Mouse (Mus musculus) fibroblast of lung, adult 2 months (primary cell): ENCODE data around the gene Ttc23.

Source experiments
- DNase-seq: peaks from one replicate; pipeline ENCODE4 v3.0.0-alpha.2; 2011; ENCODE audit warnings: low read depth

The Ttc23 gene

DNA sequence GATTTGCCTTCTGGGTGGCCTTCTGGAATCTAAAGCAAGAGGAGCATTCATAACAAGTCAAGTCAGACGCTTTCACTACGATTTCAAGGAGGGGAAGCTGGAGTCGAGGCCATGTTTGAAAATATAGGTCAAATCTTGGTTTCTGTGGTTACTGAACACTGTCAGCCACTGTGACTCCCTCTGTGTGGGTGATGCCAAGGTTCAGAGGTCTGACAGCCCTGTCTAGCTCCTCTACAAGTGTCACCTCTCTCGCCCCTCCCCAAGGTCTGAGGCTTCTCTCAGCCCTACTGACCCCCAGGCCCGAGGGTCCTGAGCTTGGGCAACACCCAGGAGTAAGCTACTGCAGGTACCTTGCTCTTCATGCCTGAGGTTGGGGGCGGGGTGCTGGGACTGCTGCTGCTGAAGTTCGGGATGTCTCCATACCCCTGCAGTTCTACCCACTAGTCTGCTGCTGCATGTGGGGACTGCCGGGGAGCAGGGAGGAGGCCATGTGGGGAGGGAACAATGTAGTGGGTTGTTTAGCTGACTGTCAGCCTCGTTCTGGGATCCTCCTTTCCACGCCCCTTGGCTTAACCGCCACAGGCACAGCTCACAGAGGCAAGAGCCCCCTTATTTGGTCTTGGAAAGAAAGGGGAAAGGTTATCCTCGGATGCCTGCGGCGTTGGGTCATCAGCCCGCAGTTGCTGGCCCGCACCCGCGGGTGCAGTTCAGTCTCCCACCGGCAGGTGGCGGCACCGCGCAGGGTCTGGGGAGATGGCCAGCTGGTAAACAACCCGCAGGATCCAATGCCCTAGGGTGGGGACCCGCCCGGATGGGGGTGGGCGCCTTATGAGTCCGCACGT lies 156.0 kb downstream of the Ttc23 start:
- peak; percentile 67 for DNase-seq

DNA sequence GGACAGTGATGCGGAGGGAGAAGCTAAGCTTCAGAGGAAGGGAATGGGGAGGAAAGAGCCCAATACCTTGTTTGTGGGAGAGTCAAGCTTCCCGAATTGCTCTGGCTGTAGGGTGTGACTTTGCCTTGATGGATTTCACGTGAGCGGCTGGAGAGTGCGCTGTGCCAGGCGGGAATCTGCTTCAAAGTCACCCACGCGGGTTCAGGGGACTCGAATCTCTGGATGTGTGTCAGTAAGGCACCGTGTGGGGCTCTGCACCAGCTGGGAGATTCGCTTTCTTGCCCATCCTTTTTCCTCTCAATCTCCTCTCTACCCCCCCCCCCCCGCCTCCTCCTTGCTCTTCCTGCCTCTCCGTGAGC lies 156.6 kb downstream of the Ttc23 start:
- no peak for DNase-seq
